Mouse (Mus musculus) bone marrow, adult 2 months (tissue): ENCODE data around the gene Ppp2r5d. TPM values are rescaled to one million over a fixed set of nuclear protein-coding genes. Genes with fewer than 3 reads are reported as not detected.

Source experiments
- H3K27ac ChIP-seq: fragments of 200-500 bp; 2 replicates; pipeline ENCODE4 v1.5.1; 2012; ENCODE audit warnings: low read depth, mild to moderate bottlenecking, control low read depth, inconsistent platforms, low read length; ENCODE audit not compliant: control insufficient read depth, poor library complexity, insufficient read depth
- H3K4me1 ChIP-seq: fragments of 200-500 bp; 2 replicates; pipeline ENCODE4 v1.6.1; 2011; ENCODE audit warnings: low read length; ENCODE audit not compliant: control insufficient read depth, insufficient read depth
- H3K4me3 ChIP-seq: fragments of 200-500 bp; replicated peaks from 2 replicates; pipeline ENCODE3; 2011; ENCODE audit warnings: mild to moderate bottlenecking, low read depth, low read length, control low read depth; ENCODE audit not compliant: control insufficient read depth
- CTCF ChIP-seq: fragments of 200-500 bp; IDR thresholded peaks from 2 replicates; pipeline ENCODE4 v1.5.1; 2011; ENCODE audit warnings: low read length, control low read depth; ENCODE audit not compliant: control insufficient read depth, insufficient read depth
- POLR2A ChIP-seq: fragments of 200-500 bp; IDR thresholded peaks from 2 replicates; pipeline ENCODE4 v1.6.1; 2011; ENCODE audit warnings: low read depth, mild to moderate bottlenecking, control low read depth, low read length, borderline replicate concordance; ENCODE audit not compliant: control insufficient read depth
- WGBS: fragments of 180-500 bp; shearing (Covaris S2); methylation state at CpG from one replicate; pipeline ENCODE4 v1.1.7; 2018; 5-methylcytosine and 5-hydroxymethylcytosine counted together
- polyA plus RNA-seq: library from polyadenylated mRNA; stranded (reverse); fragments of >200 nt; gene quantifications from 2 replicates; pipeline ENCODE4 v1.2.4, GENCODE M21; 2011; ENCODE audit warnings: low replicate concordance; ENCODE audit not compliant: missing spikeins, insufficient read depth, insufficient read length

Gene Ppp2r5d
- polyA plus RNA-seq, 1 experiment, result 47.1 TPM

DNA sequence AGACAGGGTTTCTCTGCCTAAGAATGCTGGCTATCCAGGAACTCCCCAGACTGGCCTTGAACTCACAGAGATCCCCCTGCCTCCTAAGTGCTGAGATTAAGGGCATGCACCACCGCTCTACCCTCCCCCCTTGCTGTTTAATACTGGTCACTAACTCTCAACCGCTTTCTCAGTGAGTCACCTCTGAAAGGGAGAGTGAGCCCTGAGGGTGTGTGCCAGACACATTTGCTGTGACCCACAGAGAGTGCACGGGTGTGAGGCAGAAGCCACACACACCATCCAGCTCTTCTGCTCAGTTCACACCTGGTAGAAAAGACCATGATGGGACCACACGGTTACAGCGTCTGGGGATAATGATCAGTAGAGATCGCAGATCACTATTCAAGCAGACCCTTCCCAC lies 6.4 kb downstream of the Ppp2r5d start:
- 94% methylated on average over 6 of the region's 6 CpGs for WGBS
- no peak for TF ChIP-seq POLR2A
- TF ChIP-seq CTCF, result no peak
- no peak overlapping the region for H3K4me3 ChIP-seq
- peaks cover 1% of the 10 kb centered on the region for H3K4me1 ChIP-seq
- no peak overlapping the region for H3K27ac ChIP-seq

DNA sequence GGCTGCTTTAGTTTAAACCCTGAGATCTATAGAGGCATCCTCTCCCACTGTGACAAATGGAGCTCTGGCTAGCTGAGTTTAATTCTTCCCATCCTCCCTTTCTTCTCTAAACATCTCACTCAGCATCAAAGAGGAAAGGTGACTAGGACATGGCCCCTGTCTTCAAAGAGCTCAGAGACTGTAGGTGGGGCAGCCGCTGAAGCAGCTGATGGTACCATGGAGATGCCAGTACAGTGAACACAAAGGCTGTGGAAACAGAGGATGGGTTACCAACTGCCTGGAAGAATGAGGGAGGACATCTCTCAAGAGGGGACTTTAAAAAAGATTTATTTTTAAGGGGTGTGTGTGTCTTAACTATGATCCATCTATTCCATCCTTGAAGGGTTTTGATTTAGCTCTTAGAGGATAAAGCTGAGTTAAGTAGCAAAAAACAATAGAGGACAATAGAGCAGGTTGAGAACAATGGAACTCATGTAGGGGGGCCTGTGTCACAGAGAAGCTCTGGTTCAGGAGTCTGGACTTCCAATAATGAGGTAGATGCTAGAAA lies 10.3 kb downstream of the Ppp2r5d start:
- WGBS, result 96% methylated on average over 1 of the region's 1 CpGs
- no peak overlapping the region for H3K4me3 ChIP-seq
- H3K27ac ChIP-seq, result no peak overlapping the region
- no peaks in the 10 kb centered on the region for H3K4me1 ChIP-seq
- TF ChIP-seq POLR2A, result no peak
- no peak for TF ChIP-seq CTCF

DNA sequence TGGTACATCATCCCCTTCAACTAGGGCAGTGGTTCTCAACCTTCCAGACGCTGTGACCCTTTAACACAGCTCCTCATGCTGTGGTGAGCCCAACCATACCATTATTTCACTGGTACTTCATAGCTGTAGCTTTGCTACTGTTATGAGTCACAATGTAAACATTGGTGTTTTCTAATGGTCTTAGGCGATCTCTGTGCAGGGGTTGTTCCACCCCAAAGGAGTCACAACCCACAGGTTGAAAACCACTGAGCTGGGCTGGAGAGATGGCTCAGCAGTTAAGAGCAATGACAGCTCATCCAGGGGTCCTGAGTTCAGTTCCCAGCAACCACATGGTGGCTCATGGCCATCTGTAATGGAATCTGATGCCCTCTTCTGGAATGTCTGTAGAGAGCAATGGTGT lies 13.5 kb downstream of the Ppp2r5d start:
- Histone ChIP-seq H3K4me3 (no peak overlapping the region), H3K27ac (no peak overlapping the region), H3K4me1 (no peaks in the 10 kb centered on the region)
- 88% methylated on average over 2 of the region's 2 CpGs for WGBS
- TF ChIP-seq CTCF, result no peak
- TF ChIP-seq POLR2A, result no peak

DNA sequence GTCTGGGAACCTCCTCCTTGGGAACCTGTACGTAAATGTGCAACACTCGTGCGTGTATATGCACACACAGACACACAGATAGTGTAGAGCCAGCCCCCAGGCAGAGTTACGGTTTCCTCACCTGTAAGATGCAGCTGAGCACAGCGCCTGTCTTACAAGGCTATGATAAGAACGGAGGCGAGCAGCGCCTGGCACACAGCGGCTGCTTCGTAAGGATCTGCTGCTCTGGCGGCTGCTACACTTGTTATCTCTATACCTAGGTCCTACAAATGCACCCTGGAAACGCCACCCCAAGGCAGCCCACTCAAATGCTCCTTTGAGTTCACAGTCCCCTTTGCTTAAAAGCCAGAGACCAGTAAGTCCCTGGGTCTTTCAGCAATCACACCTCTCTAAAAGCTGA lies 14.2 kb downstream of the Ppp2r5d start:
- TF ChIP-seq POLR2A (no peak), CTCF (no peak)
- Histone ChIP-seq H3K27ac (no peak overlapping the region), H3K4me3 (no peak overlapping the region), H3K4me1 (no peaks in the 10 kb centered on the region)
- WGBS, result 77% methylated on average over 12 of the region's 12 CpGs

DNA sequence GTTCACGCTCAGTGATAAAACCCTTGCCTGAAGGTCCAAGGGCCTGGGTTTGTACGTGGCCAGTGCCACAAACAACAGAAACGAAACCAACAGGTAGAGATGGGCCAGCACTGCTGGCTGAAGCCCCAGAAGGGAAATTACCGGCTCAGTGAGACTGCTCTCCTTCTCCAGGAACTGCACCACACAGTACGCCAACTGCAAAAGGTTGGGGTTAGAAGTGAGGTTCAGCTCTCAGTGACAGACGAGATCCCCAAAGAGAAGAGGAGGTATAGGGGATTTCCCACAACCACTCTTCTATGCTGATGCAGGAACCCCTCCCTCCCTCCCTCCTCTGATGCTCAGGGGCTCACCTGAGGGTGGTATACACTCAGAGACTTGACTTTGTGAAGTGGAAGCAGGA lies 19.0 kb downstream of the Ppp2r5d start:
- no peak overlapping the region for H3K4me3 ChIP-seq
- peaks cover 4% of the 10 kb centered on the region for H3K4me1 ChIP-seq
- WGBS, result 78% methylated on average over 6 of the region's 6 CpGs
- TF ChIP-seq POLR2A, result no peak
- no peak for TF ChIP-seq CTCF
- H3K27ac ChIP-seq, result no peak overlapping the region

DNA sequence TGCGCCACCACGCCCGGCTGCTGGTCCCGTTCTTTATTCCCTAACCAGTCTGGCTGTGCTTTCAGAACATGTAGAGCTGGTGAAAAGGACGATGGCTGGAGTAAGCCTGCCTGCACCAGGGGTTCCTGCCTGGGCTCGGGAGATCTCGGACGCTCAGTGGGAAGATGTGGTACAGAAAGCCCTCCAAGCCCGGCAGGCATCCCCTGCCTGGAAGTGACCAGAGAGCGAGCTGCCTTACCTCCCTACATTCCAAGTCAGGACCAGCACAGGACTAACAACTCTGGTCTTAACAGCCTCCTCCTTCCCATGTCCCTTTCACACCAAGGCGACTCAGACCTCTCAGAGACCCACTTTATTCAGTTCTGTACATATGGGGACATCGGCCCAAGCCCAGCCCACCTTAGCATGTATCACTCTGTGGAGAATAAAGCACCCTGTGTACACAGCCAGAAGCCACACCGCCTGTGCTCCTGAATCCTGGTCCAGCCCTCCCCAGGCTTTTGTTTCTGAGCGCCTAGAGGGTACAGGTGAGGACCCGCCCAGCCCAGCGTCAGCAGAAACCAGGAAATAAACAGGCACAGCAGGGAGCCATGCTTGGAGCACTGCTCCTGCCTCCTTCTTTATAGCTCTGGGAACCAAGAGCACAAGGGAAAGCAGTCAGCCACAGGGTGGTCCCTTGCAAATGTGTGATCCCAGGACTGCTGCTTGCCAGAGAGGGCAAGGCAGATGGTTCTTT lies 22.1 kb downstream of the Ppp2r5d start:
- H3K4me1 ChIP-seq, result peaks cover 4% of the 10 kb centered on the region
- WGBS, result 92% methylated on average over 16 of the region's 16 CpGs
- H3K27ac ChIP-seq, result no peak overlapping the region
- TF ChIP-seq CTCF (no peak), POLR2A (no peak)
- no peak overlapping the region for H3K4me3 ChIP-seq

DNA sequence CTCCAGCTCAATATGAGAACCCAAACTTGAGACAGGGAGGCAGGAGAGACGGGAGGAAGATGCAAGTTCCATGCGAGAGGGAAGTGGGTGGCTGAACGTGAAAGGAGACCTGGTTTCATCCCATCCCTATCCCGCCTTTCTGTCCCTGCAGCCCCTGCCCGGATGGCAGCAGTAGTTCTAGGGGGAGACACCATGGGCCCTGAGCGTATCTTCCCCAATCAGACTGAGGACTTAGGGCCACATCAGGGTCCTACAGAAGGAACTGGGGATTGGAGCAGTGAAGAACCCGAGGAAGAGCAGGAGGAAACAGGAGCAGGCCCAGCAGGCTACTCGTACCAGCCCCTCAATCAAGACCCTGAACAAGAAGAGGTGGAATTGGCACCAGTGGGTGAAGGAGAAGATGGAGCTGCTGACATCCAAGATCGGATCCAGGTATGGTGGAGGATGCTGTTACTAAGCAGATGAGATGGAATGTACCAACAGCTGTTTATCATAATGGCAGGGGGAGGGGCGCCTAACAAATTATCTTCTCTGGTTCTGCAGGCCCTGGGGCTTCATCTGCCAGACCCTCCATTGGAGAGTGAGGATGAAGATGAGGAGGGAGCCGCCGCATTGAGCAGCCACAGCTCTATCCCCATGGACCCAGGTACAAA lies 23.3 kb downstream of the Ppp2r5d start:
- TF ChIP-seq POLR2A, result no peak
- TF ChIP-seq CTCF, result no peak
- Histone ChIP-seq H3K4me1 (peaks cover 4% of the 10 kb centered on the region), H3K27ac (no peak overlapping the region; the same call in 1 of the 2 replicates), H3K4me3 (peak overlapping the region; percentile 65)
- WGBS, result 32% methylated on average over 12 of the region's 12 CpGs

DNA sequence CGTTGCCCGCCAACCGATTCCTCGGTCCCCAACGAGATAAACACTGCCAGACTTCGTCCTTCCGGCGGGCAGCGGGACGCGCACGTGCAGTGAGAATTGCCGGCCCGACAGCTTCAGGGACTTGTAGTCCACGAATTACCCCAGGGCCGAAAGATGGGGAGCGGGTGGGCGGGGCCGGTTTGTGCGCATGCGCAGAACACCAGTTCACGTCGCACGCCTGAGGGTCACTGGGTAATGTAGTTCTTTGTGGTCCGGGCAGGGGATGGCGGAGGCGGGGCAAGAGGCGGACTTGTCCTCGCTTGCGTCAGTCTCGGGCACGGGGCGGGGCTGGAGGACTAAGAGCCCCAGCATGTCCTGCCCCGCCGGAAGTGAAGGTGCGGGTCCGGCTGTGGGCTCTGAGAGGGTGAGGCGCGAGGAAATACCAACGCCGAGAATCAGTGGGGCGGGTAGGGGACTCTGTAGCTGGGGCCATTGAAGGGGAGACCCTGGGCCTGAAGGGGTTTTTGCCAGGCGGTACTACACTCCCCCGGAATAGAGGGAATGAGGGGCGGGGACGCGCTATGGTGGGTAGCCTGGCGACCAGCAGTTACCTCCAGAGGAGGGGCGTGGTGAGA lies 24.0 kb downstream of the Ppp2r5d start, which contains the start of gene Klhdc3:
Gene Klhdc3 (minus strand): TSS at position 155 of the 614 bp plus-strand sequence.
- TF ChIP-seq CTCF (no peak), POLR2A (peak; percentile 42; the same call in 1 of the 2 replicates)
- WGBS, result under 1% methylated on average over 49 of the region's 49 CpGs
- H3K4me3 ChIP-seq, result peak within 1 kb of the TSS; percentile 83
- peak within 1 kb of the TSS; percentile 80 for H3K27ac ChIP-seq
- H3K4me1 ChIP-seq, result peaks cover 4% of the 10 kb centered on the region
